Mouse (Mus musculus) kidney, postnatal 0 days (tissue): Measurements from ENCODE around the gene Hist2h3c2. TPM values are rescaled to one million over a fixed set of nuclear protein-coding genes. Genes with fewer than 3 reads are reported as not detected.
"Not testable (repeated sequence)": the region's sequence is repeated elsewhere in the genome, so short reads cannot be mapped to it uniquely, and the experiment has no call there.

ENCODE experiments used
- ATAC-seq: fragments of 200-750 bp; cut with Nextera tagmentation; replicated peaks from 2 replicates; pipeline ENCODE4 v1.8.0; 2017; ENCODE audit warnings: low read depth, moderate number of reproducible peaks, moderate TSS enrichment, moderate library complexity; ENCODE audit not compliant: low FRiP score
- DNase-seq: peaks from one replicate; pipeline ENCODE4 v3.0.0-alpha.2; 2016; ENCODE audit warnings: low spot score
- H3K27ac ChIP-seq: fragments of 300-500 bp; sonication (generic); 2 replicates; pipeline ENCODE4 v1.5.1; 2014; ENCODE audit warnings: mild to moderate bottlenecking
- H3K27me3 ChIP-seq: fragments of 300-500 bp; sonication (generic); 2 replicates; pipeline ENCODE4 v1.6.1; 2014; ENCODE audit warnings: low read length, mixed read lengths; ENCODE audit not compliant: insufficient read depth
- H3K36me3 ChIP-seq: fragments of 300-500 bp; sonication (generic); 2 replicates; pipeline ENCODE4 v1.6.1; 2014; ENCODE audit warnings: low read length, mixed read lengths; ENCODE audit not compliant: insufficient read depth
- H3K4me1 ChIP-seq: fragments of 300-500 bp; sonication (generic); replicated peaks from 2 replicates; pipeline ENCODE4 v1.6.1; 2014; ENCODE audit warnings: antibody characterized with exemption, low read length, mixed read lengths; ENCODE audit not compliant: insufficient read depth
- H3K4me2 ChIP-seq: fragments of 300-500 bp; sonication (generic); 2 replicates; pipeline ENCODE4 v1.6.1; 2014; ENCODE audit warnings: mild to moderate bottlenecking, low read length, moderate library complexity, mixed read lengths
- H3K4me3 ChIP-seq: fragments of 300-500 bp; sonication (generic); replicated peaks from 2 replicates; pipeline ENCODE4 v1.5.1; 2014; ENCODE audit warnings: low read depth, low read length
- H3K9ac ChIP-seq: fragments of 300-500 bp; sonication (generic); 2 replicates; pipeline ENCODE4 v1.6.1; 2014; ENCODE audit warnings: low read depth, low read length
- H3K9me3 ChIP-seq: fragments of 300-500 bp; sonication (generic); replicated peaks from 2 replicates; pipeline ENCODE4 v1.6.1; 2016; ENCODE audit warnings: low read length, inconsistent platforms, mixed read lengths
- CTCF ChIP-seq: IDR thresholded peaks from 2 replicates; pipeline ENCODE4 v1.5.1; 2016; ENCODE audit warnings: antibody characterized with exemption, low read depth, mild to moderate bottlenecking, moderate library complexity
- WGBS: fragments of 180-500 bp; shearing (Covaris S2); extraction: QIAGEN DNeasy Blood & Tissue Kit; methylation state at CpG from one replicate; pipeline ENCODE4 v1.1.7; 2014; 5-methylcytosine and 5-hydroxymethylcytosine counted together
- polyA plus RNA-seq: library from polyadenylated mRNA; unstranded; fragments of >200 nt; fragmentation: Nextera tagmentation; extraction: Ambion mirVana; gene quantifications from 2 replicates; pipeline ENCODE4 v1.2.1, GENCODE M21; 2015

The Hist2h3c2 gene
- polyA plus RNA-seq, 1 experiment from 2014 or later, result 2.1 TPM

GRCm38 (mm10) chr3:96243921-96244572 is 5.1 kb upstream of the Hist2h3c2 start:
- H3K4me2 ChIP-seq, result peak overlapping the region; percentile 59
- peak overlapping the region; percentile 94 for H3K27ac ChIP-seq
- H3K4me3 ChIP-seq, result peak overlapping the region; percentile 48
- 0 out of 2 replicates have a peak overlapping the region, but pooled peaks have one; percentile 78 for H3K9ac ChIP-seq
- H3K27me3 ChIP-seq, result no peaks in the 10 kb centered on the region
- 64% methylated on average over 7 of the region's 7 CpGs for WGBS
- TF ChIP-seq CTCF, result no peak
- no peak for ATAC-seq
- no peaks in the 10 kb centered on the region for H3K9me3 ChIP-seq
- no peak for DNase-seq
- peaks cover 11% of the 10 kb centered on the region for H3K4me1 ChIP-seq
- H3K36me3 ChIP-seq, result no peaks in the 10 kb centered on the region

GRCm38 (mm10) chr3:96240799-96241197 is 1.9 kb upstream of the Hist2h3c2 start:
- Histone ChIP-seq H3K4me2 (peak overlapping the region; percentile 30), H3K4me3 (no peak overlapping the region), H3K27me3 (no peaks in the 10 kb centered on the region), H3K27ac (peak overlapping the region; percentile 61), H3K4me1 (peaks cover 19% of the 10 kb centered on the region), H3K36me3 (no peaks in the 10 kb centered on the region), H3K9me3 (no peaks in the 10 kb centered on the region), H3K9ac (0 out of 2 replicates have a peak overlapping the region, but pooled peaks have one; percentile 14)
- DNase-seq (no peak), ATAC-seq (no peak)
- no peak for TF ChIP-seq CTCF
- 79% methylated on average over 9 of the region's 9 CpGs for WGBS

- WGBS, result 5% methylated on average over 27 of the region's 85 CpGs
- peak; percentile 84 for ATAC-seq
Observed at GRCm38 (mm10) chr3:96239949-96240798, 1.2 kb upstream of the Hist2h3c2 start, which contains the start of gene Hist2h2aa2. TSS of gene Hist2h2aa2 (minus strand) at chr3:96240276.

GRCm38 (mm10) chr3:96237904-96238511 is 919 bp downstream of the Hist2h3c2 start:
- WGBS, result 3% methylated on average over 12 of the region's 12 CpGs
- H3K9me3 ChIP-seq, result no peaks in the 10 kb centered on the region
- H3K4me3 ChIP-seq, result peak overlapping the region; percentile 31
- DNase-seq (peak; percentile 36), ATAC-seq (no peak)
- no peaks in the 10 kb centered on the region for H3K27me3 ChIP-seq
- H3K4me2 ChIP-seq, result peak overlapping the region; percentile 49
- no peak for TF ChIP-seq CTCF
- no peaks in the 10 kb centered on the region for H3K36me3 ChIP-seq
- H3K9ac ChIP-seq, result peak overlapping the region; percentile 58
- peaks cover 7% of the 10 kb centered on the region for H3K4me1 ChIP-seq
- H3K27ac ChIP-seq, result 0 out of 2 replicates have a peak overlapping the region, but pooled peaks have one; percentile 19

More at GRCm38 (mm10) chr3:96239949-96240798, 1.2 kb upstream of the Hist2h3c2 start, which contains the start of gene Hist2h2aa2:
- peaks cover 19% of the 10 kb centered on the region for H3K4me1 ChIP-seq
- H3K27ac ChIP-seq, result peak within 1 kb of the TSS; percentile 82
- 0 out of 2 replicates have a peak within 1 kb of the TSS, but pooled peaks have one; percentile 47 for H3K9ac ChIP-seq
- not testable (repeated sequence) for H3K9me3 ChIP-seq, H3K36me3 ChIP-seq, H3K27me3 ChIP-seq
- H3K4me2 ChIP-seq, result peak within 1 kb of the TSS; percentile 34
- H3K4me3 ChIP-seq, result 0 out of 2 replicates have a peak within 1 kb of the TSS, but pooled peaks have one; percentile 23
- peak; percentile 85 for DNase-seq

GRCm38 (mm10) chr3:96237335-96237903 is 1.5 kb downstream of the Hist2h3c2 start:
- Histone ChIP-seq H3K27me3 (no peaks in the 10 kb centered on the region), H3K4me2 (peak overlapping the region; percentile 49), H3K4me1 (peaks cover 7% of the 10 kb centered on the region), H3K27ac (0 out of 2 replicates have a peak overlapping the region, but pooled peaks have one; percentile 10), H3K9me3 (no peaks in the 10 kb centered on the region), H3K4me3 (peak overlapping the region; percentile 31), H3K36me3 (no peaks in the 10 kb centered on the region), H3K9ac (peak overlapping the region; percentile 58)
- WGBS, result 12% methylated on average over 7 of the region's 7 CpGs
- ATAC-seq, result no peak
- no peak for TF ChIP-seq CTCF
- peak; percentile 38 for DNase-seq
